Mouse (Mus musculus) midbrain, embryonic 13.5 days (tissue): Measurements from ENCODE around the gene Rasal3. TPM values are rescaled to one million over a fixed set of nuclear protein-coding genes. Genes with fewer than 3 reads are reported as not detected.

Source experiments
- ATAC-seq: fragments of 200-750 bp; cut with Nextera tagmentation; 2 replicates; pipeline ENCODE4 v1.8.0; 2017; ENCODE audit warnings: mild to moderate bottlenecking, moderate TSS enrichment, moderate library complexity
- H3K27ac ChIP-seq: fragments of 300-500 bp; sonication (generic); 2 replicates; pipeline ENCODE4 v1.5.1; 2015; ENCODE audit warnings: inconsistent platforms, mild to moderate bottlenecking, moderate library complexity
- H3K27me3 ChIP-seq: fragments of 300-500 bp; sonication (generic); 2 replicates; pipeline ENCODE4 v1.6.1; 2015; ENCODE audit warnings: mild to moderate bottlenecking, inconsistent platforms
- H3K36me3 ChIP-seq: fragments of 300-500 bp; sonication (generic); 2 replicates; pipeline ENCODE4 v1.6.1; 2015; ENCODE audit warnings: mild to moderate bottlenecking, inconsistent platforms
- H3K4me1 ChIP-seq: fragments of 300-500 bp; sonication (generic); replicated peaks from 2 replicates; pipeline ENCODE4 v1.6.1; 2015; ENCODE audit warnings: inconsistent platforms
- H3K4me2 ChIP-seq: fragments of 300-500 bp; sonication (generic); replicated peaks from 2 replicates; pipeline ENCODE4 v1.6.1; 2015; ENCODE audit warnings: moderate library complexity, mild to moderate bottlenecking, inconsistent platforms
- H3K4me3 ChIP-seq: fragments of 300-500 bp; sonication (generic); replicated peaks from 2 replicates; pipeline ENCODE4 v1.5.1; 2015; ENCODE audit warnings: mild to moderate bottlenecking, inconsistent platforms
- H3K9ac ChIP-seq: fragments of 300-500 bp; sonication (generic); replicated peaks from 2 replicates; pipeline ENCODE4 v1.6.1; 2015; ENCODE audit warnings: mild to moderate bottlenecking, inconsistent platforms
- H3K9me3 ChIP-seq: fragments of 300-500 bp; sonication (generic); 2 replicates; pipeline ENCODE4 v1.6.1; 2016; ENCODE audit warnings: mild to moderate bottlenecking, inconsistent platforms
- WGBS: fragments of 180-500 bp; shearing (Covaris S2); methylation state at CpG from one replicate; pipeline ENCODE4 v1.1.7; 2015; 5-methylcytosine and 5-hydroxymethylcytosine counted together
- microRNA-seq: library from miRNA; unstranded; fragments of <30 nt; microRNA quantifications from one replicate; pipeline ENCODE4, GENCODE M21; 2016
- polyA plus RNA-seq: library from polyadenylated mRNA; unstranded; fragments of >200 nt; fragmentation: Nextera tagmentation; extraction: Ambion mirVana; gene quantifications from 2 replicates; pipeline ENCODE4 v1.2.1, GENCODE M21; 2015

The Rasal3 gene
- polyA plus RNA-seq, 1 experiment from 2014 or later, result 0.54 TPM

DNA sequence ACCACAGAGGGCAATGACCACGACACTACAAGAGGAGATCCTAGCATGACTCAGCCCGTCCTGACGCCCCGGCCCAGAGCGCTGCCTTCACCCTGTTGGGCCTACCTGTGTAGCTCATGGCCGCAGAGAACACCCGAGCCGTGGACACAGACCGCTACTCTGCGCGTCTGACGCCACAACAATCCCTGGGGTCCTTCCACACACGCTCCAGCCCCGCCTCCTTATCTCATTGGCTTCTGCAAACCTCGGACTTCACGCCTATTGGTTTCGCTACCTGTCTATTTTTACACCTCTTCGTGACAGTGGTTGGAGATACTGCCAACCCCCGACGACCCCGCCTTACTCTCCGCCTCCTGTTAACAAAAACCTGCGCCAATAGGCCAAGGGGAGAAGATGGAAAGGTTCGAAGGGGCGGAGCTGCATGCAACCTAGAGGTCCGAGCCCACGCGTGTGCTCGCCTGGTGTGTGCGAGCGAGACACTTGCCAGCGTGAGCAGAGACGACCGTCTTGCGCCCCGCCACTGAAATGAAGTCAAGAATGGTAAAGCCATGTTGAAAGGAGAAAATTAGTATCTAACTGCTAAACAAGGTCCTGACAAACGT, 52.9 kb downstream of the Rasal3 start, which contains the start of gene Akap8l:
Gene Akap8l, minus strand, starts transcription at position 226 of the 602 bp plus-strand sequence.
- Histone ChIP-seq H3K36me3 (peaks cover 22% of the 10 kb centered on the region), H3K27me3 (no peaks in the 10 kb centered on the region), H3K9me3 (no peaks in the 10 kb centered on the region), H3K27ac (peak within 1 kb of the TSS; percentile 83), H3K4me1 (peaks cover 50% of the 10 kb centered on the region), H3K4me2 (peak within 1 kb of the TSS; percentile 82), H3K4me3 (peak within 1 kb of the TSS; percentile 56), H3K9ac (peak within 1 kb of the TSS; percentile 71)
- peak; percentile 97 for ATAC-seq
- under 1% methylated on average over 37 of the region's 37 CpGs for WGBS

GRCm38 (mm10) chr17:32349851-32350381, 53.5 kb downstream of the Rasal3 start:
- Histone ChIP-seq H3K4me2 (peak overlapping the region; percentile 82), H3K9ac (peak overlapping the region; percentile 71), H3K9me3 (no peaks in the 10 kb centered on the region), H3K27ac (peak overlapping the region; percentile 83), H3K4me1 (peaks cover 50% of the 10 kb centered on the region), H3K36me3 (peaks cover 18% of the 10 kb centered on the region), H3K27me3 (no peaks in the 10 kb centered on the region), H3K4me3 (peak overlapping the region; percentile 56)
- ATAC-seq, result no peak; the same call in 1 of the 2 replicates
- WGBS, result under 1% methylated on average over 24 of the region's 24 CpGs

DNA sequence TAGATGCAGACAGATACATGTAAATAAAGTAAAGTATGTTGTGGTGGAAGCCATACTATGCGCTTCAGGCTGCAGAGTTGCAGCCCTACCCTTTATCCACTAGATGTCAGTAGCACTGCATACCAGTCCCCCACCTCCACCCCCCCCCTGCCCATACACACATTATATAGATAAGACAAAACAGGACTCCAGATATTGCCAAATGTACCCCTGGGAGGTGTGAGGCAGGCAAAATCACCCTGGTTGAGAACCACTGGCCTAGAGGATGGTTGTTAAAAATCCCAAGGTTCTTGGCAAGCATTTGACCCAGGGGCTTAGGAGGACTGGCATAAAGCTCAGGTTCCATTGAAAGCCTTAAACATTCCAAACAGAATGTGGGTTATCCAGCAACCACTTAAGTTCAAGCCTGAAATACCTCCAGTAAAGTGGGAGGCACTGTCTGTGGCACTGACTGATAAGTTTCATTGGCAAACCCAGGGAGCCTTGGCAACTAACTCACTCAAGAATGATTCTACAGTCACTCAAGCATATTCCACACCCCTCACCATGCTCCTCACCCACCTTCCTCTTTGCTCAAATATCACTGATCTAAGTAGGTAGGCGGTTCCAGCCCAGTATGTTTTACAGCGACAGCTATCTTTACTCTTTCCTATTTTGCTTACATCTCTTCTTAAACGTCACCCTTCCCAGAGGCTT, 54.2 kb downstream of the Rasal3 start:
- 20% methylated on average over 4 of the region's 4 CpGs for WGBS
- Histone ChIP-seq H3K4me1 (peaks cover 43% of the 10 kb centered on the region), H3K4me3 (peak overlapping the region; percentile 56), H3K36me3 (peaks cover 18% of the 10 kb centered on the region), H3K4me2 (peak overlapping the region; percentile 82), H3K27ac (peak overlapping the region; percentile 83; the same call in 1 of the 2 replicates), H3K9ac (peak overlapping the region; percentile 71), H3K27me3 (no peaks in the 10 kb centered on the region), H3K9me3 (no peaks in the 10 kb centered on the region)
- ATAC-seq, result no peak

GRCm38 (mm10) chr17:32348406-32348805, 55.0 kb downstream of the Rasal3 start:
- Histone ChIP-seq H3K9ac (peak overlapping the region; percentile 71; the same call in 1 of the 2 replicates), H3K36me3 (peaks cover 17% of the 10 kb centered on the region), H3K27me3 (no peaks in the 10 kb centered on the region), H3K9me3 (no peaks in the 10 kb centered on the region), H3K4me2 (peak overlapping the region; percentile 82), H3K27ac (no peak overlapping the region), H3K4me1 (peaks cover 41% of the 10 kb centered on the region), H3K4me3 (peak overlapping the region; percentile 56)
- no peak for ATAC-seq
- 94% methylated on average over 2 of the region's 2 CpGs for WGBS

DNA sequence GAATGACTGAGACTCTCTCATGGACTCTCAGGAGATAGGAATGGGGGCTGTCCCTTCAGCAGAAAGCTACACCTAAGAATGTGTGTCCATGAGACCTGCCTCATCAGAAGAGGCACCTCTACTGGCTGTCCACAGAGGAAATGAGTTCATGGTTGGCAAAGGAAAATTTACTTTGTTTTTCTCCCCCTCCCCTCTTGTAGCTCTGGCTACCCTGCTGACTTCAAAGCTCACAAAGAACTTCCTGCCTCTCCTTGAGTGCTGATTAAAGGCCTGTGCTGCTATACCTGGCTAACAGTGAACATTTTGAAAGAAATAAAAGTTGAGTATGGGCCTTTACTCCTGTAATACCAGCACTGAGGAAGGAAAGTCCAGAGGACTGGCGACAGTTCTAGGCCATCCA, 62.3 kb downstream of the Rasal3 start:
- H3K9ac ChIP-seq, result no peak overlapping the region
- H3K9me3 ChIP-seq, result no peaks in the 10 kb centered on the region
- peaks cover 62% of the 10 kb centered on the region for H3K36me3 ChIP-seq
- no peaks in the 10 kb centered on the region for H3K4me1 ChIP-seq
- H3K4me3 ChIP-seq, result no peak overlapping the region
- ATAC-seq, result no peak
- no peak overlapping the region for H3K4me2 ChIP-seq
- H3K27me3 ChIP-seq, result no peaks in the 10 kb centered on the region
- WGBS, result 97% methylated on average over 1 of the region's 1 CpGs
- no peak overlapping the region for H3K27ac ChIP-seq

Small RNA genes within 50 kb of the gene (microRNA-seq; reads per million reads assigned to microRNA genes)
- not detected for gene Gm22201

Other genes with a start within 250 kb of the Rasal3 start
- gene Notch3, start 236.7 kb downstream of the Rasal3 start, polyA plus RNA-seq, result 9.7 and 13.2 TPM in 2 replicates
- 0.17 and 0.23 TPM in 2 replicates for gene Ephx3, start 214.0 kb downstream of the Rasal3 start, polyA plus RNA-seq
- gene Brd4, start 118.9 kb downstream of the Rasal3 start, polyA plus RNA-seq, result 90.2 and 95.8 TPM in 2 replicates
- gene Akap8, start 82.3 kb downstream of the Rasal3 start, polyA plus RNA-seq, result 116 and 121 TPM in 2 replicates
- gene Akap8l, start 53.0 kb downstream of the Rasal3 start, polyA plus RNA-seq, result 138 and 168 TPM in 2 replicates
- 33.7 and 36.4 TPM in 2 replicates for gene Wiz, start 14.1 kb downstream of the Rasal3 start, polyA plus RNA-seq
- not detected in 2 replicates for gene Pglyrp2, start 20.6 kb upstream of the Rasal3 start, polyA plus RNA-seq
- 1.2 TPM in 2 replicates for gene Cyp4f39, start 49.1 kb upstream of the Rasal3 start, polyA plus RNA-seq
- gene Cyp4f17, start 102.5 kb upstream of the Rasal3 start, polyA plus RNA-seq, result 13.0 and 13.8 TPM in 2 replicates
- gene Cyp4f16, start 133.0 kb upstream of the Rasal3 start, polyA plus RNA-seq, result 19.2 and 20.4 TPM in 2 replicates
- 0.43 TPM in 1 of 2 replicates, not detected in the other for gene Cyp4f37, start 217.7 kb upstream of the Rasal3 start, polyA plus RNA-seq